Mouse (Mus musculus) right cerebral cortex, adult 2 months (tissue): ENCODE measurements around the gene Pms2.

ENCODE experiments used
- DNase-seq, 2 experiments: peaks; one replicate each; pipeline ENCODE4 v3.0.0; 2021 to 2022; ENCODE audit warnings: low spot score in 2 of 2

Gene Pms2

GRCm38 (mm10) chr5:143932831-143933230, 23.1 kb downstream of the Pms2 start, which contains the start of gene Rsph10b:
Gene Rsph10b, plus strand, starts transcription at chr5:143933035.
- DNase-seq = no peak

GRCm38 (mm10) chr5:143933414-143933813, 23.6 kb downstream of the Pms2 start:
- no peak for DNase-seq

- DNase-seq = no peak
Measured at GRCm38 (mm10) chr5:143933875-143934274, 24.1 kb downstream of the Pms2 start.

GRCm38 (mm10) chr5:143936156-143936555, 26.4 kb downstream of the Pms2 start:
- no peak for DNase-seq

GRCm38 (mm10) chr5:143941588-143941987, 31.8 kb downstream of the Pms2 start:
- DNase-seq = no peak

GRCm38 (mm10) chr5:143943231-143944125, 33.7 kb downstream of the Pms2 start:
- peak; percentile 82 to 87 for DNase-seq

GRCm38 (mm10) chr5:143948361-143948760, 38.6 kb downstream of the Pms2 start:
- DNase-seq = no peak

- DNase-seq = no peak
Measured at GRCm38 (mm10) chr5:143950016-143950415, 40.3 kb downstream of the Pms2 start.

- DNase-seq = no peak
Measured at GRCm38 (mm10) chr5:143957101-143957500, 47.3 kb downstream of the Pms2 start.

- no peak for DNase-seq
Measured at GRCm38 (mm10) chr5:143959551-143959950, 49.8 kb downstream of the Pms2 start.

GRCm38 (mm10) chr5:143961176-143961575, 51.4 kb downstream of the Pms2 start:
- DNase-seq = no peak

GRCm38 (mm10) chr5:143965586-143966345, 56.0 kb downstream of the Pms2 start:
- no peak for DNase-seq

- no peak for DNase-seq
Measured at GRCm38 (mm10) chr5:143966671-143967070, 56.9 kb downstream of the Pms2 start.

GRCm38 (mm10) chr5:143972628-143973027, 62.9 kb downstream of the Pms2 start:
- DNase-seq = no peak

GRCm38 (mm10) chr5:143974931-143975630, 65.3 kb downstream of the Pms2 start:
- DNase-seq = peak; percentile 47 to 54

- no peak for DNase-seq
Measured at GRCm38 (mm10) chr5:143975631-143975933, 65.8 kb downstream of the Pms2 start.

- DNase-seq = no peak
Measured at GRCm38 (mm10) chr5:143976232-143976631, 66.5 kb downstream of the Pms2 start.

- no peak for DNase-seq
Measured at GRCm38 (mm10) chr5:143976726-143977431, 67.1 kb downstream of the Pms2 start.

GRCm38 (mm10) chr5:143980858-143981257, 71.1 kb downstream of the Pms2 start:
- DNase-seq = no peak

- DNase-seq = no peak
Measured at GRCm38 (mm10) chr5:143982361-143982760, 72.6 kb downstream of the Pms2 start.
